Mouse (Mus musculus): Measurements from ENCODE around the gene Coq2.

- TF ChIP-seq POLR2A (IDR thresholded peaks at IDR 0.05; ENCODE audit: low read depth, low read length) (no peak), CTCF (IDR thresholded peaks at IDR 0.05; ENCODE audit: extremely low read depth, insufficient read depth, insufficient read length, insufficient replicate concordance) (no peak)
These were observed 30.9 kb downstream of the Coq2 start for GRCm38 (mm10) chr5:100643991-100644535.
